Mouse (Mus musculus) liver, embryonic 14.5 days (tissue): Measurements from ENCODE around the gene Tatdn3.

Experiments used
- CTCF ChIP-seq: IDR thresholded peaks from 2 replicates; pipeline ENCODE4 v1.5.1; 2016; ENCODE audit warnings: antibody characterized with exemption, low read depth, control low read depth
- EP300 ChIP-seq: IDR thresholded peaks from 2 replicates; pipeline ENCODE4 v1.6.1; 2016; ENCODE audit warnings: antibody characterized with exemption, low read depth

- TF ChIP-seq CTCF (no peak), EP300 (no peak)
These were observed 8.9 kb upstream of the Tatdn3 start for GRCm38 (mm10) chr1:191071613-191072012.
